Mouse (Mus musculus) hindbrain, embryonic 14.5 days (tissue): ENCODE results near the gene Kcnh7. TPM values are rescaled to one million over a fixed set of nuclear protein-coding genes. Genes with fewer than 3 reads are reported as not detected.
A peak's percentile ranks its signal among the peaks of the same experiment; 100 is the strongest.

Experiments used
- ATAC-seq: fragments of 200-750 bp; cut with Nextera tagmentation; 2 replicates; pipeline ENCODE4 v1.8.0; 2017; ENCODE audit warnings: moderate number of reproducible peaks, mild to moderate bottlenecking, moderate TSS enrichment, moderate library complexity; ENCODE audit not compliant: low FRiP score
- DNase-seq: peaks from one replicate; pipeline ENCODE4 v3.0.0-alpha.2; 2015; ENCODE audit warnings: low spot score
- H3K27ac ChIP-seq: fragments of 300-500 bp; sonication (generic); 2 replicates; pipeline ENCODE4 v1.5.1; 2014; ENCODE audit warnings: mild to moderate bottlenecking, moderate library complexity
- H3K27me3 ChIP-seq: fragments of 300-500 bp; sonication (generic); 2 replicates; pipeline ENCODE4 v1.6.1; 2014; ENCODE audit warnings: mild to moderate bottlenecking, low read length, mixed read lengths; ENCODE audit not compliant: control insufficient read depth, insufficient read depth
- H3K36me3 ChIP-seq: fragments of 300-500 bp; sonication (generic); replicated peaks from 2 replicates; pipeline ENCODE4 v1.6.1; 2014; ENCODE audit not compliant: control insufficient read depth, insufficient read depth
- H3K4me1 ChIP-seq: fragments of 300-500 bp; sonication (generic); replicated peaks from 2 replicates; pipeline ENCODE4 v1.6.1; 2014; ENCODE audit warnings: antibody characterized with exemption, low read length, mixed read lengths; ENCODE audit not compliant: control insufficient read depth, insufficient read depth
- H3K4me2 ChIP-seq: fragments of 300-500 bp; sonication (generic); replicated peaks from 2 replicates; pipeline ENCODE4 v1.6.1; 2014; ENCODE audit warnings: mild to moderate bottlenecking, moderate library complexity
- H3K4me3 ChIP-seq: fragments of 300-500 bp; sonication (generic); replicated peaks from 2 replicates; pipeline ENCODE4 v1.5.1; 2014; ENCODE audit warnings: mild to moderate bottlenecking, low read length
- H3K9ac ChIP-seq: fragments of 300-500 bp; sonication (generic); 2 replicates; pipeline ENCODE4 v1.6.1; 2014
- H3K9me3 ChIP-seq: fragments of 300-500 bp; sonication (generic); 2 replicates; pipeline ENCODE4 v1.6.1; 2016; ENCODE audit warnings: low read length; ENCODE audit not compliant: control insufficient read depth
- WGBS: fragments of 180-500 bp; shearing (Covaris S2); extraction: QIAGEN DNeasy Blood & Tissue Kit; methylation state at CpG from one replicate; pipeline ENCODE4 v1.1.7; 2014; 5-methylcytosine and 5-hydroxymethylcytosine counted together
- polyA plus RNA-seq: library from polyadenylated mRNA; unstranded; fragments of >200 nt; fragmentation: Nextera tagmentation; extraction: Ambion mirVana; gene quantifications from 2 replicates; pipeline ENCODE4 v1.2.1, GENCODE M21; 2014

The Kcnh7 gene
- polyA plus RNA-seq, 1 experiment from 2014 or later = 11.4 TPM

DNA sequence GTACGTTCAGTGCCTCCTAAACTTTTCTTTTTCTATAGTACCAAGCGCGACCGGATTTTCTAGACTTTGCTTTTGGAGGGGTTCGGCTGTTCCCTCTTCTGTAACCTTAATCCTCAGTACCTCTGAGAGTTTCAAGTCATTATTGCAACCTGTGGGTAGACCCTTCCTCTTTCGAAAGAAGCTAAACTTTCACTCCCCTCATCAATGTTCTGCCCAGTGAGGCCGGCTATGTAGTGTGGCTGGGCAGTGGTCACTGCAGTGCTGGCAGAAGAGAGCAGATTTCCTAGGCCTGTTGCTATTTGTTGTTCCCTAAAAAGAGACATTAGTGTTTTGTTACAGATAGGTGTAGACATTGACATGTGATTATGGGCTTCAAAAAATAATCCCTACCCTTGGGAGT is 519.2 kb downstream of the Kcnh7 start:
- Histone ChIP-seq H3K4me3 (peak overlapping the region; percentile 58; the same call in 1 of the 2 replicates), H3K9me3 (no peaks in the 10 kb centered on the region), H3K4me1 (no peaks in the 10 kb centered on the region), H3K4me2 (peak overlapping the region; percentile 95), H3K27me3 (no peaks in the 10 kb centered on the region), H3K9ac (no peak overlapping the region), H3K27ac (no peak overlapping the region), H3K36me3 (no peaks in the 10 kb centered on the region)
- ATAC-seq (no peak), DNase-seq (no peak)
- WGBS = 69% methylated on average over 7 of the region's 7 CpGs

DNA sequence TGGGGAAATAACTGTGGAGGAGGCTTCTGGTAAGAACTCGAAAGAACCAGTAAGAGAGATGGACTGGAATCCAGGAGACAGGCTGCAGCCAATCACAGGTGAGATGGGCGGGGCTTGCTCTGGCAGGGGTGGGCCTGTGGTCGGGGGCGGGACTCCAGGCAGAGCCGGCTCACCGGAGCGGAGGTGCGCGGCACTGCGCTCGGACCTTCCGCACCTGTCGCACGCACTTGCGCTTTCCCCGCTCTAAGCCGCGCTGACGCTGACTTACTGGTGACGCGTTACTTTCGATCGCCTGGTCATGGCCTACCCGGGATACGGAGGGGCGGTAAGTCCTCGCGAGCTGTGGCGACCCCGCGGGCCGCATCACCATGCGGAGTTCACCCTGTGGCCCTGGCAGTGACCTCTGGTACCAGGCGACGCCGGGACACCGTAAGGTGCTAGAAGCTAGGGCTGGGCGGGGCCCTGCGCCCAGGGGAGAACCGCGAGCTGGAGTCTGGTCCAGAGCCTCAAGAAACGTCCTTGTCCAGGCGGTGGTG is 519.9 kb downstream of the Kcnh7 start, which contains the start of gene Gca:
Gene Gca, plus strand, starts transcription at position 151 of the 536 bp plus-strand sequence.
- H3K9me3 ChIP-seq = no peaks in the 10 kb centered on the region
- DNase-seq (peak; percentile 73), ATAC-seq (peak; percentile 98)
- peak within 1 kb of the TSS; percentile 58 for H3K4me3 ChIP-seq
- no peaks in the 10 kb centered on the region for H3K36me3 ChIP-seq
- H3K9ac ChIP-seq = peak within 1 kb of the TSS; percentile 57
- H3K27me3 ChIP-seq = no peaks in the 10 kb centered on the region
- peak within 1 kb of the TSS; percentile 95 for H3K4me2 ChIP-seq
- no peak within 1 kb of the TSS for H3K27ac ChIP-seq
- 1% methylated on average over 40 of the region's 43 CpGs for WGBS
- H3K4me1 ChIP-seq = no peaks in the 10 kb centered on the region

DNA sequence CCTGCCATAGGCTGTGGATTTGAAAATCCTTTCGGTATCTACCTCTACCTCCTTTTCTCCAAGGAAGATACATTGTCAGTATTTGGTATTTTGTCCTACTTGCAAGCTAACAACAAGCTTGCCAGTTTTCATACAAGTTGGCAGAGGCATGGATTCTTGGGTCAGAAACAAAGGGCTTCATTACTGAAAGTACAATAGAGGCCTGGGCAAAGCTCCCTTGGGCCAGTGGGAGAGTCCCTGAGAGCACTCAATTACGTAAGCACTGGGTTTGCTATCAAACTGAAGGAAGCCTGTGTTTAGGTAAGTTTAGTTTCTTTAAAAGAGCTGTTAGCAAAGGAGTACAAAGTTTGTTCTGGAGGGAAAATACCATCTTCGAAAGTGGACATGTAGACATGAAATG is 521.5 kb downstream of the Kcnh7 start:
- H3K4me3 ChIP-seq = no peak overlapping the region
- H3K4me2 ChIP-seq = no peak overlapping the region
- H3K9ac ChIP-seq = no peak overlapping the region
- no peak overlapping the region for H3K27ac ChIP-seq
- no peaks in the 10 kb centered on the region for H3K4me1 ChIP-seq
- H3K27me3 ChIP-seq = no peaks in the 10 kb centered on the region
- WGBS = 83% methylated on average over 3 of the region's 3 CpGs
- DNase-seq (no peak), ATAC-seq (no peak)
- H3K36me3 ChIP-seq = no peaks in the 10 kb centered on the region
- no peaks in the 10 kb centered on the region for H3K9me3 ChIP-seq

DNA sequence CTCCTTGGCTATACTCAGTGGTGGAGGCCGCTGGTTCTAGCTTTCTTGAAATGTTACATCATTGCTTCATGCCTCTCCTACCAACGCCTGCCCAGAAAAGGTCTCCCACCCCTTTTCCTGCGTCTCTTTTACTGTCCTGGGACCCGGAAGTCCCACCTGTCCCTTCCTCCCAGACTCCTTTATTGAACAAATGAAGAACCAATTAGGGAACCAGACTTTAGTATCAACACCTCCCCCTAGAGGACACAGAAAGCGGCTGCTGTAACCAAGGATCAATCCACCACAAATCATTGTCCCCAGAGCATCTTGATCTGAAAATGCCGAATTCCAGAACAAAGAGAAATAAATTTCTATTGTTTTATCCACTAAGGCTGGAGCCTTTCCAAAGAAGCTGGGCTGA is 523.5 kb downstream of the Kcnh7 start:
- DNase-seq (no peak), ATAC-seq (no peak)
- Histone ChIP-seq H3K9ac (no peak overlapping the region), H3K27me3 (no peaks in the 10 kb centered on the region), H3K4me1 (no peaks in the 10 kb centered on the region), H3K27ac (no peak overlapping the region), H3K4me2 (no peak overlapping the region), H3K9me3 (no peaks in the 10 kb centered on the region), H3K36me3 (no peaks in the 10 kb centered on the region), H3K4me3 (no peak overlapping the region)
- WGBS = 50% methylated on average over 6 of the region's 6 CpGs

DNA sequence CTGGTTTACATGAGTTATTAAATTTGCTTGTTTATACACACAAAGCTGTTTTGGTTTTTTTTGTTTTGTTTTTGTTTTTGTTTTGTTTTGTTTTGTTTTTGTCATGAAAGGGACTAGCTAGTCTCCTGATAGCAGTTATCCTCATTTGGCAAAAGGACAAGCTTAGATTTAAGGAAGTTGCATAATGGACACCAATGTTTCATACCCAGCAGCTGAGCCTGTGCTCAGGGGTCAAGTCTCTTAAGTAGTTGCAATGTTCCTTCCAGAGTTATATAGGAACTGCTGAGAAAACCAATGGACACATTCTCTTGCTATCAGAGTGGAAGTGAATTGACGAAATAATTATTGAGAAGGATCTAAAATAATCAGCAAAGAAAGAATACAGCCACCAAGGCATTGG is 528.0 kb downstream of the Kcnh7 start:
- Histone ChIP-seq H3K4me1 (no peaks in the 10 kb centered on the region), H3K9me3 (no peaks in the 10 kb centered on the region), H3K4me2 (no peak overlapping the region), H3K4me3 (no peak overlapping the region), H3K9ac (no peak overlapping the region), H3K27ac (no peak overlapping the region), H3K36me3 (no peaks in the 10 kb centered on the region), H3K27me3 (no peaks in the 10 kb centered on the region)
- ATAC-seq = no peak
- WGBS = 78% methylated on average over 1 of the region's 1 CpGs
- DNase-seq = no peak

DNA sequence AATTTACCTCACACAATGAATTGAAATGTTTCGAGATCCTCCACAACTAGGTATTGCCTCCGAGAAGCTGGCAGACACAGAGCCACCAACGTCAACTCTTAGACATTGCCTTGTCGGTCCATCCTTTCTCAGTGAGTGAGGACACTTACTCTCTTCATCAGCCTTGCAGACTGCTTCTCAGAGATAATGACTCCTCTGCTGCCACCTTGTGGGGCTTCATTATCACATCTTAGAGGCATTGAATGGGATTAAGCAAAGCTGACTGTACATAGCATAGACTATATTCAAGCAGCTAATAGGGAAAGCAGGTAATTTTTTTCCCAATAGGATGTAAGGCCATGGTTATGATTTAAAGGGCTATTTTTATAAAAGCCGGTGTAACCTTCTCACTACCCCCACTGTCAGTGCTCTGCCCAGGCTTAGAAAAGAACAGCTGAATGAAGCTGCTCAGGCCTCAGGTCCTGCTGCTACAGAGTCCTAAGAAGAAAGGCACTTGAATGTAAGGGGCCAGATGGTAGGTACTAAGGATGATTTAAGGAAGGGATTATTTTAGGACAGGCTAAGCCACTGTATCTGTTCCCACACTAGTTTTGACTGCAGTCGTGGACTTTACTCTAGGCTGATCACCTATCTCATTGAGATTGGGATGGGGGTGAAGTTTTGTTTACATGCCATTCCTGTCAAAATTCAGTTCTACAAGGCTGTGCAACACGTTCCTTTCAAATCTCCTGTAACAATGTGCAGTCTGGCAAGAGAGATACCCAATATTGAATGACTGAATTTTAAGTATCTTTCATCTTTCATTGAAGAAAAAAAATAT is 529.4 kb downstream of the Kcnh7 start:
- Histone ChIP-seq H3K4me2 (no peak overlapping the region), H3K4me3 (no peak overlapping the region), H3K9me3 (no peaks in the 10 kb centered on the region), H3K9ac (no peak overlapping the region), H3K27ac (no peak overlapping the region), H3K27me3 (no peaks in the 10 kb centered on the region), H3K36me3 (no peaks in the 10 kb centered on the region), H3K4me1 (no peaks in the 10 kb centered on the region)
- ATAC-seq = peak; percentile 88; the same call in 1 of the 2 replicates
- peak; percentile 76 for DNase-seq
- WGBS = 52% methylated on average over 7 of the region's 7 CpGs

DNA sequence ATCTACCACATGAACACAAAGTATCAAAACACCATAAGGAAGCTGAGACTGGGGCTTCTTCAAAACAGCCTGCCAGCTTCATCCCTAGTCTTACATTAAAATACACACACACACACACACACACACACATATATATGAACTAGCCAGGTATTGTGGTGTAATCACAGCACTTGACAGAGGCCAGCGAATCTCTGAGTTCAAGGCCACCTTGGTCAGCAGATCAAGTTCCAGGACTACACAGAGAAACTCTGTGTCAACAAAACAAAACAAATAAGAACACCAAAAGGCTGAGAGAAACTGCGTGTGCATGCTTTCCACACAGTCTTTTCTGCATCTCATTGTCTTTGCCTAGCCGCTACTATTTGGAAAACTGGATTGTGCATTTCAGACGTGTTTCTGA is 531.6 kb downstream of the Kcnh7 start:
- no peaks in the 10 kb centered on the region for H3K9me3 ChIP-seq
- no peak for ATAC-seq
- no peaks in the 10 kb centered on the region for H3K36me3 ChIP-seq
- H3K4me2 ChIP-seq = no peak overlapping the region
- H3K27ac ChIP-seq = no peak overlapping the region
- H3K27me3 ChIP-seq = no peaks in the 10 kb centered on the region
- DNase-seq = no peak
- 86% methylated on average over 4 of the region's 4 CpGs for WGBS
- H3K4me1 ChIP-seq = no peaks in the 10 kb centered on the region
- H3K4me3 ChIP-seq = no peak overlapping the region
- H3K9ac ChIP-seq = no peak overlapping the region

DNA sequence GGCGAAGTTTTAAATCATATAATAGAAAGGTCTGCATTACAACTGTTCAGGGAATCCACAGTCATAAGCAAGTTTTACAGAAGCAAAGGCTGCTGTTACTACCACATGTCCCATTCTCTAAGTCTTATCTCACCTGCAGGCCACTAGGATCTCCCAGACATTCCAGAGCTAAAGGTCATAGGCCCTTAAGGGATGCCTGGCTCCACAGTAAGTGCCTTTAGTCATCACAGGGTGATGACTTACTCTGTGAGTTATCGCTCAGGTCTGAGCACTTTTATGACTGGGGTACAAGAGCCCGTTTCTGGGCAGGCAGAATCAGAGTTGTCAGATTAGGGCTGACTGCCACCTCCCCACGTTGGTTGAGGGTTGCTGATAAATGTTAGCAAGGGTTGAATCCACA is 532.2 kb downstream of the Kcnh7 start:
- H3K4me3 ChIP-seq = no peak overlapping the region
- H3K36me3 ChIP-seq = no peaks in the 10 kb centered on the region
- WGBS = 86% methylated on average over 4 of the region's 4 CpGs
- no peaks in the 10 kb centered on the region for H3K4me1 ChIP-seq
- ATAC-seq (no peak), DNase-seq (no peak)
- no peak overlapping the region for H3K4me2 ChIP-seq
- no peak overlapping the region for H3K27ac ChIP-seq
- H3K9ac ChIP-seq = no peak overlapping the region
- H3K27me3 ChIP-seq = no peaks in the 10 kb centered on the region
- no peaks in the 10 kb centered on the region for H3K9me3 ChIP-seq

DNA sequence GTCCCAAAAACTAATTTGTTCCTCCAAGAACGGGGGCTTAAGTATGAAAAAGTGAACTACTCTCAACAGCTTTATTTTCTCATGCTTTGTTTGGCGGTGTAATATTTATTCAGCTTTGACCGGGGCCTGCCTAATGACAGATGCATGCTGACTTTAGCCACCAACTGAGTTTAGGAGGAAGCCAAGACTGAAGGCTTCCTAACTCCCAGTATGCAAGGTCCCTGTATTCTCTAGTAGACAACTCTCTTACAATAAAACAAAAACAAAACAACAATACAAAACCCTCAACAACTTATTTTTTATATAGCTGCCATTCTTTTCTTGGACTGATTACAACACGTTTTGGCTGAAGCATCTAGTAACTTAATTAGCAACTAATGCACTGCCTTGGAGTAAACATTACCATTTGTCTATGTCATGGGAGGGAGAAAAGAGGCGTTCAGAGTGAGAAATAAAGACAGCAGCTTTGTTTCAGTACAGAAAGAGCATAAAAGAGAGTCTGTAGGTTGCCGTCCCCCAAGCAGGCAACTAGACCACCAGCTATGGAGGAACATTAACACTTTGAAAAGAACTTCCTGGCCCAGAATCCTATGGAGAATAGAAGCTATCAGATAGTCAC is 537.3 kb downstream of the Kcnh7 start:
- H3K27ac ChIP-seq = no peak overlapping the region
- WGBS = 8% methylated on average over 6 of the region's 6 CpGs
- H3K4me2 ChIP-seq = peak overlapping the region; percentile 80
- peak overlapping the region; percentile 43 for H3K4me3 ChIP-seq
- H3K9ac ChIP-seq = 0 out of 2 replicates have a peak overlapping the region, but pooled peaks have one; percentile 47
- DNase-seq (no peak), ATAC-seq (peak; percentile 62)
- H3K4me1 ChIP-seq = 0 out of 2 replicates have a peak, but pooled peaks cover 4% of the 10 kb centered on the region
- no peaks in the 10 kb centered on the region for H3K9me3 ChIP-seq
- H3K27me3 ChIP-seq = peaks cover 15% of the 10 kb centered on the region; the same call in 1 of the 2 replicates
- H3K36me3 ChIP-seq = no peaks in the 10 kb centered on the region
